Mouse (Mus musculus): ENCODE results near the gene Dvl1. TPM values are rescaled to one million over a fixed set of nuclear protein-coding genes. Genes with fewer than 3 reads are reported as not detected.

Gene Dvl1
- total and polyA plus RNA-seq, 3 experiments: 56.8 to 60.3 TPM; not detected in 1

GRCm38 (mm10) chr4:155837404-155838010, 9.7 kb upstream of the Dvl1 start:
- no peaks in the 10 kb centered on the region for H3K27me3 ChIP-seq (ENCODE audit: control insufficient read depth in 1 of 2, insufficient read depth in 2 of 2, low read length in 2 of 2)
- no peak overlapping the region for H3K27ac ChIP-seq (ENCODE audit: control insufficient read depth, low read depth, low read length)
- DNase-seq (ENCODE audit: low read depth, low spot score): no peak
- peaks cover 0 to 2% of the 10 kb centered on the region in 2 experiments; a peak in 2 of 4 replicates for H3K36me3 ChIP-seq (ENCODE audit: control insufficient read depth in 1 of 2, insufficient read depth in 2 of 2, low read length in 2 of 2)
- no peak for TF ChIP-seq ZKSCAN1 (IDR thresholded peaks at IDR 0.05; ENCODE audit: low read depth, low read length)
- no peak for TF ChIP-seq RAD21 (IDR thresholded peaks at IDR 0.05; ENCODE audit: low read depth, low read length)
- TF ChIP-seq CHD2 (IDR thresholded peaks at IDR 0.05; ENCODE audit: low read length): no peak
- TF ChIP-seq USF1 (IDR thresholded peaks at IDR 0.05; ENCODE audit: low read depth, low read length): no peak
- TF ChIP-seq ELF1 (IDR thresholded peaks at IDR 0.05; ENCODE audit: low read depth, low read length): no peak
- TF ChIP-seq TBP (IDR thresholded peaks at IDR 0.05; ENCODE audit: low read depth, low read length): no peak
- TF ChIP-seq ETS1 (IDR thresholded peaks at IDR 0.05; ENCODE audit: low read depth, low read length): no peak
- TF ChIP-seq HCFC1 (IDR thresholded peaks at IDR 0.05; ENCODE audit: low read depth, low read length): no peak
- no peak for TF ChIP-seq NELFE (IDR thresholded peaks at IDR 0.05; ENCODE audit: low read depth, low read length)
- TF ChIP-seq MXI1 (IDR thresholded peaks at IDR 0.05; ENCODE audit: low read depth, low read length): no peak
- no peak for TF ChIP-seq UBTF (IDR thresholded peaks at IDR 0.05; ENCODE audit: borderline replicate concordance, insufficient read depth, low read depth, low read length)
- no peak for TF ChIP-seq USF2 (IDR thresholded peaks at IDR 0.05; ENCODE audit: borderline replicate concordance in 1 of 2, insufficient read depth in 1 of 2, low read depth in 1 of 2, low read length in 2 of 2)
- TF ChIP-seq ZNF384 (IDR thresholded peaks at IDR 0.05; ENCODE audit: low read depth, low read length): no peak
- no peak for TF ChIP-seq MAFK (IDR thresholded peaks at IDR 0.05; ENCODE audit: borderline replicate concordance, low read depth, low read length)
- no peak for TF ChIP-seq GATA1 (IDR thresholded peaks at IDR 0.05; ENCODE audit: low read depth, low read length)
- no peak for TF ChIP-seq RCOR1 (IDR thresholded peaks at IDR 0.05; ENCODE audit: low read depth, low read length)
- no peak for TF ChIP-seq EP300 (IDR thresholded peaks at IDR 0.05; ENCODE audit: low read depth in 1 of 2, low read length in 2 of 2)
- no peak for TF ChIP-seq POLR2A (IDR thresholded peaks at IDR 0.05; ENCODE audit: control insufficient read depth in 1 of 2, insufficient read depth in 1 of 2, low read depth in 1 of 2, low read length in 2 of 2, poor library complexity in 1 of 2)
- TF ChIP-seq TAL1 (IDR thresholded peaks at IDR 0.05; ENCODE audit: low read length): no peak
- H3K9ac ChIP-seq (ENCODE audit: control insufficient read depth, low read depth, low read length, poor library complexity, severe bottlenecking): no peak overlapping the region
- no peaks in the 10 kb centered on the region for H3K9me3 ChIP-seq (replicated peaks; ENCODE audit: insufficient read depth, low read length)
- H3K4me3 ChIP-seq (ENCODE audit: control insufficient read depth in 1 of 2, insufficient read depth in 1 of 2, low read depth in 2 of 2, low read length in 2 of 2): no peak overlapping the region
- H3K4me1 ChIP-seq (ENCODE audit: control insufficient read depth in 1 of 2, insufficient read depth in 2 of 2, low read length in 2 of 2): peaks cover 0 to 5% of the 10 kb centered on the region in 2 experiments; a peak in 1 of 4 replicates
- H3K79me2 ChIP-seq (ENCODE audit: control insufficient read depth, insufficient read depth, low read length, poor library complexity): peaks cover 7% of the 10 kb centered on the region

All from MEL (cell line).